Mouse (Mus musculus) hematopoietic stem cell, adult 5-6 weeks (primary cell): ENCODE results near the gene Ank3. TPM values are rescaled to one million over a fixed set of nuclear protein-coding genes. Genes with fewer than 3 reads are reported as not detected.

Experiments
- ATAC-seq, 2 experiments: fragments of 125-278 bp in 1 of 2; replicated peaks in 1 of 2; 2 replicates each; pipeline ENCODE4 v1.8.0; 2016 to 2017; ENCODE audit warnings: inconsistent platforms in 2 of 2, mild to moderate bottlenecking in 2 of 2, moderate number of reproducible peaks in 2 of 2, low read depth in 1 of 2, moderate TSS enrichment in 1 of 2; ENCODE audit not compliant: low FRiP score in 2 of 2, poor library complexity in 2 of 2, severe bottlenecking in 2 of 2, insufficient read depth in 1 of 2, low TSS enrichment in 1 of 2
- total RNA-seq: library from RNA; stranded (forward); fragments of 172-1452, 232-1000 nt; gene quantifications from 2 replicates; pipeline ENCODE4 v1.2.3, GENCODE M21; 2017

Ank3 gene
- total RNA-seq, 1 experiment from 2014 or later: not detected

DNA sequence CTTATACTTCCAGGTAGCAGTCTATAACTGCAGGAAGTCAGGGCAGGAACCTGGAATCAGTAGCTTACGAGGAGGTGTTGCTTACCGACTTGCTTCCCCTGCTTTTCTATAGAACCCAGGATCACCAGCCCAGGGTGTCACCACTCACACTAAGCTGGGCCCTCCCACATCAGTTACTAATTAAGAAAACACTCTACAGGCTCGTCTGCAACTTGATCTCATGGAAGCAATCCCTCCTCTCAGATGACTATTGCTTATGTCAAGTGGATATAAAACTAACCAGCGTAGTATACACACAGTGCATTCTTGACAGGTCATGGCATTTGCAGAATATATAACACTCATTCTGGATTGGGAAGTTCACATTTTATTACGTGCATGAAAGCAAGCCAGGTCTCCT lies 613.2 kb downstream of the Ank3 start:
- ATAC-seq: no peak

DNA sequence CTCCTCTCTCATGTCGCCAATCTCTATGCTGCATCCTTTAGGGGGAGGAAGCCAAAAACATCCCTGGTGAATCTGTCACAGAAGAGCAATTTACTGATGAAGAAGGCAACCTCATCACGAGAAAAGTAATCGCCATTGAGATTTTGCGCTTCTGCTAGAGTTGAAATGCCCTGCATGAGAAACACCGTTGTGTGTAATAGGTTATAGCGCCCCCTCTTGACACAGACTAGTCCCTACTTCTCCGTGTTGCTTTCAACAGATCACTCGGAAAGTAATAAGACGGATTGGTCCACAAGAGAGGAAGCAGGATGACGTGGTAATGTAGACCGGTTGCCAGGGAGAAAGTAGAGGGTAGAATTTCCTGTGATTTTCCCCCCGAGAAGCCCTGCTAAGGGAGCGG lies 615.4 kb downstream of the Ank3 start:
- no peak for ATAC-seq

DNA sequence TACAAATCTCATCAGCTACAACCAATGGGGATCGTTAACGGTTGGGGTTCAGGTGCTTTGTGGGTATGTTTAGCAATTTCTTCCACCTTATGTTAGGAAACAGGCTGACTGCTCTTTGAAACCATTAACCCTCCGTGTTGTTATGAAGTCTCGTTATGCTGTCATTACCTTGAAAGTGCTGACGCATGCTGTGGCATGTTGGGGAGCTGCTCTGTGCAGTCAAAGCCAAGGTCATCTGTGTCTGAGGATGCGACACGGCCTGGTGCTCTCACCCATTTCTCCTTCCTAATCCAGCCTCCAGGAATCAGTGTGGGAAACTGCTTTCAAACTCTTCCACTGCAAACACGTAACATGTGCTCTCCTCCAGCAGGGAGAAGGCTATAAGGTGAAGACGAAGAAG lies 616.6 kb downstream of the Ank3 start:
- ATAC-seq: no peak

DNA sequence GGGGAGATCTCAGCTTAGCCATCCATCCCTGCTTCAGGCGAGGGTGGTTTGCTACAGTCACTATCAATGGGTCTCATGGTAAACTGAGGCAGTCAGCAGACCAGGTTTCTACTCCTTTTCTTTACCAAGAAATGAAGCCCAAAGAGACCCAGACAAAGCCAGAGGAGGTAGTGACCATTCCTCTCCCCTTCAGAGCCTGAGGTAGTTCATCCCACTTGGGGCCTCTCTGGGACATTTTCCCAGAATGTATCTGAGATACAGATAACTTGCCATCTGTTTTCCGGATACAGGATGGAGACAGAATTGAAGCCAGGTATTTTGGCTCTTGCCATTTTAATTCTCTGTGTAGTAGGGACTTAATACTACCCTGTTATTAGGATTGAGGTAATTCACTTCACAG lies 620.1 kb downstream of the Ank3 start:
- ATAC-seq: no peak

DNA sequence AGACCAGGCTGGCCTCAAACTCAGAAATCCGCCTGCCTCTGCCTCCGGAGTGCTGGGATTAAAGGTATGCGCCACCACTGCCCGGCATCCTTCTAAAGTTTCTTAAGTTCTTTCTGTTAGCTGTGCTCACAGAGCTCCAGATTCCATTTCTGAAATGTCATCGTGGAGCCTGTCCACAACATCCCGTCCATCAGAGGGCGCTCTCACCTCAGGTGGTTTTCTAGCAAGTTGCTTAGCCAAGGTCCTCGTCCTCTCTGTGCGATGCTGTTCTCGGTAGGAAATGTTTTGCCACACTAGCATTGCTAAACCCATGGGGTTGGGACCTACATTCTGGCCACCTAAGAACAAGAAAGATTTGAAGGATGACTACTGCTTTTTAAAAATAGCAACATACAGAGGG lies 623.1 kb downstream of the Ank3 start:
- 0 out of 4 replicates have a peak, but pooled peaks of 1 of the 2 experiments have one; percentile 42 for ATAC-seq

DNA sequence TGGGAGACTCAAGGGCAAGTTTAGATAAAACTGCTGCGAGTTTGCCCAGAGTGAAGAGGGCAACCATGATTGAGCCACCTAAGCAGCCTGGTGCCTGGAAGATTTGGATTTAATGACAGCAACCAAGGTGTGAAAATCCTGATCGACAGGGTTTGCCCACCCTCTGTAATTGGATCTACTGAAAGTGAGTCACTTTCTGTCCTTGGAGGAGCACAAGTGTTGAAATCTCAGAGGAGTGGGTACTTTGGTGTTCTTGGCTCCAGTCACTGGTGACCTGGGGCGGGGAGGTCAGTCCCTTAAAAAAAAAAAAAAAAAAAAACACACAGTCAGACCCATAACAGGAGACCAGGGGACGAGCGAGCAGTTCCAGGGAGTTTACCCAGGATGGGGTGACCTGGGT lies 624.0 kb downstream of the Ank3 start:
- no peak for ATAC-seq

DNA sequence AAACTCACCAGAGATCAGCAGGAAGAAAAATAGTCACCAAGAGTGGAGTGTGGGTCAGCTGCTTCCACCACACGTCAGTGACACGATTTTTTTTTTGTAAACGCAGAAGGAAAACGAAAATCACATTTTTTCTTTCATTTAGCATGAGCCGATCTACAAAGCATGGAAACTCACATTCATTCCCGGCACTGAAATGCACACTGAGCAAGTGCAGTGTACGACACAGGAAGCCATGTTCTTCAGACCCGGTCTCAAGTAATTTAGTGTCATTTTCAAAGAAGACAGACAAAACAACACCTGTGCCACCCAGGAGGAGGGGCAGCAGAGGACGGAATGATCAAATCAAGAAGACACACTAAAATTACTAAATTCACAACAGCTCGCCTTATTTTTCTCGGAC lies 625.3 kb downstream of the Ank3 start:
- no peak for ATAC-seq

DNA sequence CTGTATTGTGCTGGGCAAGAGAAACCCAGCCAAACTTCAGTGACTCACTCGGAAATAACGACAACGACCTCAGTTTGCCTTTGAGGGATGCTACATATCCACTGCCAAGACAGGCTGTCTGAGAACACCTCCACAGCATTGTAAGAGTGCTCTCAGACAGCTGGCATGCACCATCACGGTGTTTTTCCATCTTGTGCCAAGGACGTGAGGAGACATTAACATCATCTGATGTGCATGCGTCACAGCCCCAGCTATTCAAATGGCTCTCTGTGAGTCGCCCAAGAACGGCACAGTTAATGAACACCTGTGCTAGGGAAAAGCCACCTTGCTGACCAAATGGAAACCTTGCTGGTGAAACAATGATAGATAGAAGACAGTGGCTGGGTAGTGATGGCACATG lies 633.4 kb downstream of the Ank3 start:
- no peak for ATAC-seq

DNA sequence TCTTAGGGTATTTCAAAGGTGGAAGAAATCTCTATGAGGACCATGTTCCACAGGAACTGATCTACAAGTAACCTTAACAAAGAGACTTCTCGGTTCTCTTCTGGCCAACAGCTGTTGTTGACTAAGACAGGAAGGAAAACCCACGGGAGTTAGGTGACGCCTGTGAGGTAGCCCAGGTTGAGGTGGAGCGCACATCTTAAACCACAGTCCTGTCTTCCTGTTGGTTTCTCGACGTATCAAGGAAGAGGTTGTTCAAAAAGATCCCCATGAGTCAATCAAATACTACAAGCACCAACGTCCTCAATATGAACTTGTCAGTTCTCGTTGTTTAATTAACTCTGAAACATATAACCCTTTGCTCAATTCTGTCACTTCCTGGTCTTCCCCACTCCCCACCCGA lies 634.4 kb downstream of the Ank3 start:
- no peak for ATAC-seq

DNA sequence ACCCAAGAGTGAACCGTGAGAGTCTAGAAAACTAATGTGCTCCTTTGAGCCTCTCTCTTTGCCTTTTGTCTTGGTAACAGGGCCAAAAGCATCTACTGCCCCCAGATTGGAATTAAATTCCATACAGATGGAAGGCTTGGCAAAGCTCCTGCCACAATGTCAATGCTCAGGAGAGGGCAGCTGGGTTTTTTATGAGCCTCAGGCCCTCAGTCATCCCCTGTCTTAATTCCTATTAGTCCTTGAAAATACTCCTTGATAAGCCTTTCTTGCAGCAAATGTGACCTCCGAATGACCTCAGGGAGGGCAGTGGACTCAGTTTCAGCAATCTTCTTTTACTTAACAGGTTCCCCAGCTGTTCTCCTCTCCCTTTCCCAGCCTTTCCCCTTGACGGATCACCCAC lies 635.3 kb downstream of the Ank3 start:
- ATAC-seq: no peak

DNA sequence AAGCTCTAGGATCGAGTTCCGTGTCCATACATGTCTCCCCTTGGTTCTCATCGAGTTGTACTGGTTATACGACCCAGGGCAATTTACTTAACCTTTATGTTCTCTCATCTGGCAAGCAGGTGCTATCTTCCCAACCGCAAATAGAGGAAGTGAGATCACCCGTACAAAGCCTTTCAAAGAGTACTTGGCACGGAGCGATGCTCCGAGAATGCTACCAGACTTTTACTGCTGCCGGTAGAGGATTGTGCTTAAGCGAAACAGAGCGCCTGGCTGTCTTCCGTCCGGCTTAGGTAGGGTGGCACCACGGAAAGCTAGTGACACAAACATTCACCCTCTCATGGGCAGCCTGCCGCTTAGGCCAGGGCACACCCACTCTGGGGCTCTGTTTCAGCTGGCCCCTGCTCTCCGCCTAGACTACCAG lies 641.3 kb downstream of the Ank3 start:
- ATAC-seq: no peak

DNA sequence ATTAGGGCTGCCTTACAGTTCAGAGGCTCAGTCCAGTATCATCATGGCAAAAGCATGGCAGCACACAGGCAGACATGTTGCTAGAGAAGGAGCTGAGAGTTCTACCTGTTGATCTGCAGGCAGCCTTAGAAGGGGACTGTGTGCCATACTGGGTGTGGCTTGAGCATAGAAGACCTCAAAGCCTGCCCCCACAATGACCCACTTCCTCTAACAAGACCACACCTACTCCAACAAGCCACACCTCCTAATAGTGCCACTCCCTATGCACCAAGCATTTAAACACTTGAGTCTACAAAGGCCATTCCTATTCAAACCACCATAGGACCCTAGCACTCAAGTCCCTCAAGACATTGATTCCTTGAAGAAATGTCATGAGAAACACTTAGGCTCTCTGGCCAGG lies 643.0 kb downstream of the Ank3 start:
- ATAC-seq: no peak

DNA sequence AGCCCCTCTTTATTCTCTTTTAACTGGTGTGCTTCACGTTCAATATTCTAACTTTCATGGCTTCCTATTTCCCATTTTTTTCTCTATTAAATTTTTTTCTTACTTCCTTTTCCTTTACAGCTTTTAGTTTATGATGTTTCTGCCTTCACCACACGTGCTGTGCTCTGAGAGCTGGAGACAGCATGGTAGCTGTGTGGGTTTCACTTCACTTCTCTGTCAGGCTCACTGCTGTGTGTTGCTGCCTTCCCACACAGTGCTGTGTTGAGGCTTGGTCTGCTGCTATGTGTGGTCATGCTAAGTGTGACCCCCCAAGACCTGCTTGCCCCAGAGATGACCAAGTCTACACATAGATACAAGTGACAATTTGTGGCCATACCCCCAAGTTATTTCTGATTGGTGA lies 647.1 kb downstream of the Ank3 start:
- ATAC-seq: no peak

DNA sequence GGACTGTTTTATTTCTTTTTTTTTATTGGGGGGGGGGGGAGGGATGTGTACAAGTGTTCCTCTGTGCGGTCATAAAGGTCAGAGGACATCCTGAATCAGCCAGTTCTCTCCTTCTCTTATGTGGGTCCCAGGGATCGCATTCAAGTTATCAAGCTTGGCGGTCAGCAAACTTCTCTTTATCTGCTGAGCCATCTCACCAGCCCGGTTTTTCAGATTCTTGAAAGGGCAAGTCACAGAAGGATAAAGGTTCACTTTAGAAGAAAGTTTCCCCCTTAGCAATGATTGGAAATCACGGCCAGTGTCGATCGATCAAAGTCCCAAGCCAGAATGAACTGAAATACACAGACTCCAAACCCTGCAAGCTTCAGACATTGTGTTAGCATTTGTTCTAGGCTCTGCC lies 651.2 kb downstream of the Ank3 start:
- ATAC-seq: no peak

DNA sequence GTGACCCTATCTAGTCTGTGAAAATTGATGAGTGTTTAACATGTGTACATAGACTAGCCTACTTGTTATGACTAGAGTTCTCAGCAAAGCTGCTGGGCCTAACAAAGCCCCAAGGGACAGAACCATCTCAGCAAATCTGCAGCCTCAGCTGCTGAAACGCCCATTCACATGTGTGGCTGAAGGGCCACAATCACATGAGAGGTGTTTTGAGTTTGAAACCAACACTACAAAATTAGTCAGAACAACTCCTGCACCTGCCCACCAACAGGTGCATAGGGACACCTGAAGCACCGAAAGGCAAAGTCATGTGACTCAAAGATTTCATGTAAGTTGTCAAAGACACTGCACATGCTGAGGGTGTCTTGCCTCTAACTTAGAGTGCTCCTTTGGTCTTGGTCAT lies 656.7 kb downstream of the Ank3 start:
- ATAC-seq: no peak

DNA sequence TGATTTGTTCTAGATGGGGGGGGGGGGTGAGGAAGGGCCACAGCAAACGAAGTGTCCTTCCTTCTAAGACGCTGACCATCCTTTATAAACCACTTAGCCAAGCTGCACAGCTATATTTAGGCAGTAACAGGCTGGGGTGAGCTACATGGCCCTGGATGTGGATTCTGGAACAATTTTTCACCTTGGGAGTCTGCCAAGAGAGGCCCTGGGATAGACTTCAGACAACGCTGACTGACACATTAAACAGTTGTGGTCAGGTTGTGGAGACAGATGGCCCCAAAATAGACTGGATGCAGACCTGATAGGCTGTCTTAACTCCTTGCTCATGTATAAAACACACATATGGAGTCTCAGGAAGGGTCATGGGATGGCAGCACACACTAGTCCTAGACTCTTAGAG lies 658.5 kb downstream of the Ank3 start:
- ATAC-seq: no peak

DNA sequence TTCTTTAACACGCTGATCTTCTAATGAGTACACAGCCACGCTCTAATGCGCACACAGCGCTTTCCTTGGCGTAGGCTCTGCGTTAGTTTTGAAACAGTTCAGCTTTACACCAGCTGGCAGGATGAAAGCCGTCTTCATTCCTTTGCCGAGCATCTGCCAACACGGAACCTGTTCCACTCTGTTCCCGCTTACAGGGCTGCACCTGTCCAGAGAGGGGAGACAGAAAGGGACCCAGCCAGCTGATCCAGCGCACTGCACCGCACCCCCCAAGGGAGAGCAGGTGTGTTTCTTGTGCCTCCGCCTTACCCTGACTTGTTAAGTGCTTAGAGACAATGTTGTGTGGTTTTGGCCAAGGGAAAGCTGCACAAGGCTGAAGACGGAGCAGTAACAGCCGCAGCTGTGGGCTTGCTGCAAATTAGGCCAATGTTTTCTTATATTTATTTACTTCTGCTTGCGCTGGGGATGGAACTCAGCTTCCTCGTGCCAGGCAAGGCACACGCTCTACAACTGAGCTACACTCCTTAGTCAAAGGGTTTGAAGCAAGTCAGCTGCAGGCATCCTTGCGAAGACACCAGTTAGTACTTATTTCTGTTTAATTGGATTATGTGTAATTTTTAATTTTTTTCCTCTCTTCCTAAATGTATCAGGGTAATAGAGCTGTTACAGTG lies 661.6 kb downstream of the Ank3 start:
- no peak for ATAC-seq

DNA sequence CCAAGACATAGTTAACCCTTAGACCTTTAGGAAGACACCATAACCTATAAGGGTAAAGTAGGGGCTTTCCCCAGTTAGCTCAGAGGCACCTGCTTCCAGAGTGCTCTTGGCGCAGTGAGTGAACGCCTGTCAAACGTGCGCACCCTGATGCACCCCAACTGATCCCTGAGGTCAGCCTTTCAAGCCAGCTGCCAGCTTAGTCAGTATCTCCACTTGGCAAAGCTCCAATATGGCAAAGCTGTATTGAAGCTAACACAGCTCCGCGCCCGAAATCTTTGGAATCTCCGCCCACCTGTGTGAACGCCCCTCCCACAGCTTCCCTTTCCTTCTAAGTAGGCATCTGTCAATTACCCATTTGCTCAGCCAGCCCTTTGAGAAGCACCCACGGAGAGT lies 662.1 kb downstream of the Ank3 start:
- ATAC-seq: no peak; a peak in 1 of 4 replicates

DNA sequence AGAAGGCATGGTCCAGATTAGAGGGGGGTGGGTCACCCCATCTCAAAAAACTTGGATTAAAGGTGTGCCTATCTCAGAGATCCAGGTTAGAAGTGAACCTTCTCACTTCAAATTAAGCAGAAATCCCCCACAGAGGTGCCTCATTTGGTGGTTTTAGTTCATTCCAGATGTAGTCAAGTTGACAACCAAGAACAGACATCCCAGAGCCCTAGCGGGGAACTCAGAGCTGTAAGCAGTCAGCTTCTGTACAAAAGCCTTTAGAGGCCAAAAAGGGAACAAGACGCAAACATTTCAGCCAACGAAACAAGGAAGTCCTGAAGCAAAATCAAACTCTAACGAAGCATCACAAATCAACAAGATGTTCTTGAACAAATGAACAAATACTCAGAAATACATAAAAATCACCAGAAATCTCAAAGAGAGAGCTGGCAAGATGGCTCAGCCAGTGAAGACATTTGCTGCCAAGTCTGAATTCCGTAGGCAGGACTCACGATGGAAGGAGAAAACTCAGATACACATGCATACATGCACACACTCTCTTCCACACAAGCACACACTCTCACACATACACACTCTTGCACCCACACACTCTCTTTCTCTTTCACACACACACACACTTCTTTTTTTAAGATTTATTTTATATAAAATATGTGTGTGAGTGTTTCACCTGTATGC lies 665.4 kb downstream of the Ank3 start:
- no peak for ATAC-seq
